Mouse (Mus musculus) C2C12 (cell line): ENCODE results near the gene Wwox.

ENCODE experiments used
- CEBPB ChIP-seq: IDR thresholded peaks from one replicate; pipeline ENCODE4 v1.6.1; 2011; ENCODE audit warnings: low read depth, mild to moderate bottlenecking, control low read depth, moderate library complexity
- CTCF ChIP-seq: IDR thresholded peaks from one replicate; pipeline ENCODE4 v1.5.1; 2011; ENCODE audit not compliant: control insufficient read depth, insufficient read depth, insufficient read length
- FOSL1 ChIP-seq: IDR thresholded peaks from one replicate; pipeline ENCODE4 v1.8.0; 2011; ENCODE audit warnings: mild to moderate bottlenecking, low read length; ENCODE audit not compliant: poor library complexity, insufficient read depth, severe bottlenecking
- MAX ChIP-seq: IDR thresholded peaks from one replicate; pipeline ENCODE4 v1.6.1; 2011; ENCODE audit warnings: mild to moderate bottlenecking, control low read depth
- USF1 ChIP-seq: IDR thresholded peaks from one replicate; pipeline ENCODE4 v1.6.1; 2011; ENCODE audit warnings: low read depth, mild to moderate bottlenecking, control low read depth, moderate library complexity

DNA sequence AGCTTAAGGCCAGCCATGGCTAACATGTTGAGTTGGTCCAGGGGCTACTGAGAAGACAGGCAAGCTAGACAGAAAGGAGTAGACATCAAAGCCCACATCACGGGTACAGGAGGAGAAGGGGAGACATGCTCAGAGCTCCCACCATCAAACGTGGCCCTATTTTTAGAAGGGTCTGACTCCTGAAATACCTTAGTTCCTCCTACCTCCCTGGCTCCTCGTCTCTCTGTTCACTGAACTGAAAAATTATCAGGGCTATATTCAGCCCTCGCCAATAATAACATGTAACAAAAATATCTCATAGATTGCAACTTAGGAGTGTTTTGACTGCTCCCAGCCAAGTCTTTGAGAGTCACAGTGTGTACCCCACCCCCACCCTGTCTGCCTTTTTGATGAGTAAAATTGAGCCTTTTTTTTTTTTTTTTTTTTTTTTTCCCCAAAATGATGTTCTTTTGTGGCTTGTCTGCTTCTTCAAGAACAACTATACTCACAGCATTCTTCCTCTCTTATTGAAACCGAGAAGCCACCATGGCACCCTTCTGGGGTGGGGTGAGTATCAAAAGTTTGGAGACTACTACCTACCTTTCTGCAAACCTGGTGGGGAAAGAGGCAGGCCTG lies 535.0 kb downstream of the Wwox start:
- TF ChIP-seq CTCF (no peak), FOSL1 (no peak), CEBPB (no peak), MAX (no peak), USF1 (no peak)
